Mouse (Mus musculus) kidney, adult 9 months (tissue): ENCODE results near the gene Col5a1.

ENCODE experiments used
- DNase-seq: peaks from one replicate; pipeline ENCODE4 v3.0.0; 2022

Col5a1 gene

GRCm38 (mm10) chr2:27981066-27981465 is 94.8 kb downstream of the Col5a1 start:
- DNase-seq: no peak

DNA sequence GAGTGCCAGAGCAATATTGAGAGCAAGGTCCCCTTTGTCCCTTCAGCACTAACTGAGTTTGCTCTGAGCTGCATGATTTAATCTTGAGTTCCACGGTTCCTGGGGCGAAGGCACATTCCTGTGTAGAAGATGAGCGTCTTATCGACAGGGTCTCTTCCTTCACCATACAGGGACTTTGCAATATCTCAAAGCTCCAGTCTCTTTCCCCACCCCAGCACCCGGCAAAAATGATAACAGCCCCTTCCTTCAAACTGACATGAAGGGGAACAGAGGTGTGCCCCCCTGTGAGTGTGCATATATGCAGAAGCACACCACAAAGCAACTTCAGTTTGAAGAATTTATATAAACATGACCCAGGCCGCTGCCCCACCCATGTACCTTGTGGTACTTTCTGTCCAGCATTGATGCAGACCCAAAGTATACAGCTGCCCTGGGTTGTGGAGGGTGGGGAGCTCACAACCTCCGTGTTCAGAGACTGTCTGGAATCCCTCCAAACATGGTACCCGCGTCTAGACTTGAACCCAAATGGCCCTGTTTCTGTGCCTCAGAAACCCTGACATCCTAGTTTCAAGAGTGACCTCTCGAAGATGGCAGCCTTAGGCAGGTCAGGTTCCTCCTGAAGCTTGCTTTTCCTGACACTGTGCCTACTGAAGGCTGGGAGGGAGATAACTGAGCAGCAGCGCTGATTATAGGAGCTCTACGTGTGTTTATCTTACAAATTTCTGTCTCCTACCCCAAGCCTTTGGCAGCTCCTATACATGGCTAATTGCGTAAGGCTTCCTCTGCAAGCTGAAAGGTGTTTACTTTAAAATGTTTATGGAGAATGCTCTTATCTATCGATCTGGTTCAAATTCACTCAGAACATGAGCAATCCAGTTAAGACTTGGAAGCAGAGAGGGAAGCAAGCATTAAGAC is 95.7 kb downstream of the Col5a1 start:
- DNase-seq: no peak

DNA sequence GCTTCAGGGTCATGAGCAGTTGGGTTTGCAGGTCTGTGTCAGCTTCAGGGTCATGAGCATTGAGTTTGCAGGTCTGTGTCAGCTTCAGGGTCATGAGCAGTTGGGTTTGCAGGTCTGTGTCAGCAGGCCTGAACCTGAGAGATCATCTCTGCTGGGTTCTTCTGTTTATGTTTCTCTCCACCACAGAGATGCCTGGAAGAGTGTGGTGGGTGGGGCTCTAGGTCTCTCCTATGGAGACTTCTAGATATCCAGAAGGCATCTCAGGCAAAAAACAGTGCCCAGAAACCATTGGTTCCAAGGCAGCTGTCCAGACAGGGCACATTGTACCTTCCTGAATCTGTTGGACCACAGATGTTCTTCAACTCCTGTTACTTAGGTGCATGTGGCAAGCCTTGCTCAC is 96.9 kb downstream of the Col5a1 start:
- no peak for DNase-seq

DNA sequence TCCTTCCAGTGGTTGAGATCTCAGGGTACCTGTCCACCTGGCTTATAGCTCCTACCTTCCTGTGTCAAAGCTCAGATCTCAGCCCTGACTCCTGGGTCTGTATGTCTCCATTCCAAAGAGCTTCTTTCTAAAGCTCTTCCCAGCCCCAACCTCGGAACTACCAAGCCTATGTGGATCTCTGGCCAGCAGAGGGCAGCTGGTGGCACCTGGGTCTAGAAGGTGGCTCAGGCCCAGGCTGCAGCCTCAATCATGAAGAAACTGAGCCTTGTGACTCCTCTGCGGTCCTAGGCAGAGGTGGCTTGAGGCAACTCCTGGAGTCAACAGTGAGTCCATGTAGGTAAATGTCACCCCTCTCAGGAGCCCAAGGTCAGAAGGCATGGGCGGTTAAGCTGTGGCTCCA is 97.7 kb downstream of the Col5a1 start:
- DNase-seq: peak; percentile 34

DNA sequence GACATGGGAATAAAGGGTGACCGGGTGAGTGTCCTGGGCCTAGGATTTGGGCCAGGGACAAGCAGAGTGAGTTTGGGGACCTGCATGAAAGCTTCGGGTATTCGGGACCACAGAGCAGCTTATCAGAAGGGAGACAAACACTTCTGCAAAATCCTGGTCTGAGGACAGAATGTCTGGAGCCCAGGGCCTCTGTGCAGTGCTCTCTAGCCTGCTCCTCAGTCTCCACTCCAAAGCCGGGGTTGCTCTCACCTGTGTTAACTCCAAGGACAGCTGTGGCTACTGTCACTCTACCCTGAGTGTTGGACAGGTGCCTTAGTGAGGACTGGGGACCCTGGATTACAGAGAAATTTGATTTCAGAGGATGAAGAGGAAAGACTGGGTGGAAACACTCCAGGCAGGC is 100.5 kb downstream of the Col5a1 start:
- DNase-seq: no peak

- DNase-seq: no peak
These were observed 104.4 kb downstream of the Col5a1 start for GRCm38 (mm10) chr2:27990430-27991211.

DNA sequence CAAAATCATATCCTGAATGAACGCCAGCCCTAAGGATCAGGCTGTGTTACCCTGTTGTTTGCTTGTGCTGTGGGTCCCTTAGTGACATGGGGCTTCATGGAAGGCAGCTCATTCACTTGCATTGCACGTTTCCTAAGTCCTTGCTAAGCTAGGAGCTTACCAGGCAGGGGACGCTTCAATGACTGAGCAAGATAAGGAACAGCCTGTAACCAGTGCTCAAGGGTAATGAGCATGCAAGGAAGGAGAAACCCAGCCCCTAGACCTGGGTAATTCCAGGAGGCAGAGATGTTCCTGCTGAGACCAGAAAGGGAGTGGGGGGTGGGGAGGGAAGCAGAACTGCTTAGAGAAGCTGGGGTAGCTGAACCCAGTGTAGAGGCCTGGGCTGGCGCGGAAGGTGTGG is 107.2 kb downstream of the Col5a1 start:
- DNase-seq: peak; percentile 18

- DNase-seq: no peak
These were observed 113.9 kb downstream of the Col5a1 start for GRCm38 (mm10) chr2:27999996-28000583.

- no peak for DNase-seq
These were observed 114.4 kb downstream of the Col5a1 start for GRCm38 (mm10) chr2:28000660-28001059.

DNA sequence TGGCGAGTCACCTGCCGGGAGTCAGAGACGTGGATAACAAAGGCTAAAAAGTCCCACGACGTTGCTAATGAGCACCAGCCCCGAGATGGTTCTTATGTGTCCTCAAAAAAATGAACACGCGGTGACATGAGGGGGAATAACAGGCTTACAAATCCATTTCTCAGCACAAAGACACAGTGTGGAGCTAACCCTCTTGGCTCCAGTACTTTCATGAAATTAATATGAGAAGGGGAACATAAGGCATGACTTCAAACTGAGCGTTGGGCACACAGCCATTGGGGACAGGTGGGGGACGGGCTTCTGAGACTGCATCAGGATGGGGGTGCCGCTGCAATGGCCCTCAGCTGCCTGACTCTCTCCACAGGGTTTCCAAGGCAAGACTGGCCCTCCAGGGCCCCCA is 115.0 kb downstream of the Col5a1 start:
- no peak for DNase-seq

DNA sequence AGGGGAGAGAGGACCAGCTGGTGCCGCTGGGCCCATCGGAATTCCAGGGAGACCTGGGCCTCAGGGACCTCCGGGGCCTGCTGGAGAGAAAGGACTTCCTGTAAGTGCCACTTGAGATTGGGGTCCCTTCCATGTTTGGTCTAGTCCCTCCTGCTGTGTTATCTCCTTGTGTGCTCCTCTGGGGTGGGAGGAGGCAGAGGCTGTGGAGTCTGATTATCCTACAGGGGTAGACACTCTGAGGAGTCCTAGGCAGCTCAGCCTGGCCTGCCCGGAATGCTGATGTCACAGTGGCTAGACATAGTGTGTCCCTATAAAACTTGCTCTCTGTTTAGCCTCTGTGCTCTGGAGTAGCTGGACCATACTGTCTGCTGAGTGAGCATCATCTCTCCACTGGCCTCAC is 119.0 kb downstream of the Col5a1 start:
- no peak for DNase-seq

DNA sequence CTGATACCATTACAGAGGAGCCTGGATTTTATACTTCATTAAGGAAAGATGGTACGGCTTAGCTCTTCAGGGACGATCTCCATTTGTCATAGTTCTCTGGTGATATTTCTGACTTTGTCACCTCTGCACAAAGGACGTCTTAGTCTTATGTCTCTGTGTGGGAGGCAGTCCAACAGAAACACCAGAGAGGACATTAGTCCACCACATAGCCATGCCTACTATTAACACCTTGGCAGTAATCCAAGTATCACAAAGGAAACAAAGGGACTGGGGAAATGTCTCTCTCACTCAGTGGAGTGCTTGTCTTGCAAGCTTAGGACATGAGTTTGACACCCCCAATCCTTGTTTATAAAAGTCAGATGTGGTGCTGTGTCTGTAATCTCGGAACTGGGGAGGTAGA is 122.0 kb downstream of the Col5a1 start:
- DNase-seq: peak; percentile 25

GRCm38 (mm10) chr2:28012367-28012766 is 126.1 kb downstream of the Col5a1 start:
- no peak for DNase-seq

DNA sequence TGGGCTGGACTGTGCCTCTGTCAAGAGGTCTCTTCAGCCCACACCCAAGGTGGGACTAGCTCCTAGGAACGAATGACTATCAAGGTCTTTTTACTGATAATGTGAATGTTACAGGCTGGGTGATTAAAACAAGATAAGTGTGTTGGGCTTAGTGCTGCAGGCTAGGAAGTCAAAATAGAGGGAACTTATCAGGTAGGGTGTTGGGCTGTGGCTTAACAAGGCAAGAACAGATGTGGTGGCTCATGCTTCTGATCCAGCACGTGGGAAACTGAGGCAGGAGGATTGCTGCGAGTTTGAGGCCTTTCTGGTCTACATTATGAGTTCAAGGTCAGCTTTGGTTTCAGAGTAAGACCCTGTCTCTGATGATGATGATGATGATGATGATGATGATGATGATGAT is 128.6 kb downstream of the Col5a1 start:
- no peak for DNase-seq

DNA sequence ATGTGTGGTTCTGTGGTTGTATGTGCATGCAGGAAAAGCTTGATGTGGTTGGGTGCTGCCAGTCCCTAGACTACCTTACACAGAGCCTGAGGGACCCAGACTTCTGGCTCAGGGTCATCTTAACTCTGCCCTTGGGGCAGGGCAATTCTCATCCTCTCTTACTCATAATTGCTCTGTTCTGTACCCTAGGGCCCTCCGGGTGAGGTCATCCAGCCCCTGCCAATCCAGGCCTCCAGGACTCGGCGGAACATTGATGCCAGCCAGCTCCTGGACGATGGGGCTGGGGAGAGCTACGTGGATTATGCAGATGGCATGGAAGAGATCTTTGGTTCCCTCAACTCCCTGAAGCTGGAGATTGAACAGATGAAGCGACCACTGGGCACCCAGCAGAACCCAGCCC is 138.2 kb downstream of the Col5a1 start:
- no peak for DNase-seq

- no peak for DNase-seq
These were observed 139.6 kb downstream of the Col5a1 start for GRCm38 (mm10) chr2:28025776-28026175.

- no peak for DNase-seq
These were observed 145.6 kb downstream of the Col5a1 start for GRCm38 (mm10) chr2:28031860-28032259.

DNA sequence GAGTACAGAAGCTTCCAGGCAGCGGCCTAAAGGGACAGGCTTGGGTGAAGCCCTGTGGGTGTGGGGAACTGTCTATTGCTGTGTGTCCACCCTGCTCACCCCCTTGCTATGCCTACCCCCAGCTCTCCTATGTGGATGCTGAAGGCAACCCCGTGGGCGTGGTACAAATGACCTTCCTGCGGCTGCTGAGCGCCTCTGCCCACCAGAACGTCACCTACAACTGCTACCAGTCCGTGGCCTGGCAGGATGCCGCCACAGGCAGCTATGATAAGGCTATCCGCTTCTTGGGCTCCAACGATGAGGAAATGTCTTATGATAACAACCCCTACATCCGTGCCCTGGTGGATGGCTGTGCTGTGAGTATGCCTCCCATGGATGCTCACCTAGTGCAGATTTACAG is 146.2 kb downstream of the Col5a1 start:
- no peak for DNase-seq

DNA sequence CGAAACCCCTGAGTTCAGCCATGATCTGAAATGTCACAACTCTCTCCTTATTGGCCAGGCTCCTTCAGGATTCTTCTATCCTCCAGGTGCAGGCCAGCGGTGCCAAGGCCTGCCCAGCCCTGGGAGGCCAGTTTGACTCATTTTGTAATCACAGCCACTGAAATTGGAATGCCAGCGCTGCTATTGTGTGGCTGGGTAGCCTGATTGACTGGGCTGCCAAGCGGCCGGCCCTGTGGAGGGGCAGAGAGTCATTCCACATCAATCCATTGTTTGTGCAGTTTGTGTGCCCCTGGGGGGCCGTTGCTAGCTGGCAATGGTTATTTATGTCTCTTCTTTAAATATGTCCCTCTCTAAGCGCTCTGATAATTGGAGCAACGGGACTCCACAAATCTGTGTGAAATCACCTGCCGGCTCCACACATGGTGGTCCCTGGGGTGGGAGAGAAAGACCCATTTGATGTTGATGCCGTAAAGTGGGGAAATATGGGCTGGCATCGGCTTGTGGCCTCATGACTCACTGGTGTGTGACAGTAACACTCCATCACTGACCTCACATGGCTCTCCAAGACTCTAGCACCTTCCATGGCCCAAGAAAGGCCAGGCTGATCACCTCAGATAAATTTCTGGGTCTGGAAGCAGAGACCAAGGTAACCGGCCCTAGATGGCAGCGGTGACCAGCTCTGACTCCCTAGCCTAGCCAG is 147.9 kb downstream of the Col5a1 start:
- no peak for DNase-seq

DNA sequence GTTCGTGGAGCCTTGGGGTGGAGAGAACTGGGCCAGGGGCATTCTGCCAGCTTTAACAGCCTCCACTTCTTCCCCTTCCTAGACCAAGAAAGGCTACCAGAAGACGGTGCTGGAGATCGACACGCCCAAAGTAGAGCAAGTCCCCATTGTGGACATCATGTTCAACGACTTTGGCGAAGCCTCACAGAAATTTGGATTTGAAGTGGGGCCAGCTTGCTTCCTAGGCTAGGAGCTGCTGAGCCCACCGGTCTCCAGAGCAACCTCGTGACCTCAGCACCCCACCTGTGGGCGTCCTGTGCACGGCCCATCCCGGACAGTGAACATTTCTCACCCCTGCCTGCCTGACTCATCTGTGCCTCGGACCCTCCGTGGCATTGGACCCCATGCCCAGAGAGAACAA is 150.6 kb downstream of the Col5a1 start:
- DNase-seq: no peak

DNA sequence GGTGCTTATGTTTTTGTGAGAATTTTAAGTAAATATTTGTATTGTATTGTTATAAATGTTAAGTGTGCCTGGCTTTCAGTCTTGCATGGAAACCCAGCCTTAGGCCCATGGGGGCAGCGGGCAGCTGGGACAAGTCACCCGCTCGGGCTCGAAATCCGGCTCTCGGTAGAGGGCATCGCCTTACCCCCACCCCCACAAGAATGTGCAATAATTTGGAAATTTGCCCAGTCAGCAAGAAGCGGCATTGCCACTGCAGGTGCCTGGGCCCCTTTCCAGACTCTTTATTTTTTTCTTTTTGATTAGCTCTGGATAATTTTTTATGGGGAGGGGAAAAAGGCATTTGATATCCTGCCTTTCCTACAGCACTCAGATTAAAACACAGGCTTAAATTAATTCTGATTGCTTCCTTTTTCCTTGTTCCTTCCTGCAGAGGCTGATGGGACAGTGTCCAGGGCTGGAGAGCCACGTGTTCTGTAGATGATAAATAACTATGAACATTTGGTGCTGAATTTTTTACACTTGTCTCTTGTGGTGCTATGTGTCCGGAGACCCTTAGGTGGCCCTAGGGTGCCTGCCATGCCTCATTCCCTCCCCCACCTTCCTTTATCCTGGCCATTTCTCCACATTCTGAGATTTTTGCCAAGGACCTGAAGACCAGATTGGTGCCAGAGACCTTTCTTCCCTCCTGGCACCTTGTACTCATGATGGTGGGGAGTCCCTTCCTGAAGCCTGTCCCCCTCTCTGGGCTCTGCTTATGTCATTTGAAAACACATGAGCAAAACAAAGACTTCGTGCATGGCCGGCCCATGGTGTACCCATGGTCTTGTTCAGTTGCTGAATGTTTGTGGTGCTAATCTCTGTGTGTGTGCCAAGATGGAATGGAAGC is 151.5 kb downstream of the Col5a1 start:
- DNase-seq: peak; percentile 28
